Mouse (Mus musculus) hindbrain, embryonic 13.5 days (tissue): ENCODE results near the gene Gjb5. TPM values are rescaled to one million over a fixed set of nuclear protein-coding genes. Genes with fewer than 3 reads are reported as not detected.

Source experiments
- ATAC-seq: fragments of 200-750 bp; cut with Nextera tagmentation; 2 replicates; pipeline ENCODE4 v1.8.0; 2017; ENCODE audit warnings: moderate TSS enrichment; ENCODE audit not compliant: low FRiP score
- H3K27ac ChIP-seq: fragments of 300-500 bp; sonication (generic); 2 replicates; pipeline ENCODE4 v1.5.1; 2015; ENCODE audit warnings: inconsistent platforms, mild to moderate bottlenecking, moderate library complexity
- H3K27me3 ChIP-seq: fragments of 300-500 bp; sonication (generic); 2 replicates; pipeline ENCODE4 v1.6.1; 2015; ENCODE audit warnings: mild to moderate bottlenecking, inconsistent platforms
- H3K36me3 ChIP-seq: fragments of 300-500 bp; sonication (generic); 2 replicates; pipeline ENCODE4 v1.6.1; 2015; ENCODE audit warnings: mild to moderate bottlenecking, inconsistent platforms
- H3K4me1 ChIP-seq: fragments of 300-500 bp; sonication (generic); replicated peaks from 2 replicates; pipeline ENCODE4 v1.6.1; 2015; ENCODE audit warnings: inconsistent platforms
- H3K4me2 ChIP-seq: fragments of 300-500 bp; sonication (generic); 2 replicates; pipeline ENCODE4 v1.6.1; 2015; ENCODE audit warnings: inconsistent platforms, mild to moderate bottlenecking, moderate library complexity
- H3K4me3 ChIP-seq: fragments of 300-500 bp; sonication (generic); 2 replicates; pipeline ENCODE4 v1.5.1; 2015; ENCODE audit warnings: mild to moderate bottlenecking, inconsistent platforms
- H3K9ac ChIP-seq: fragments of 300-500 bp; sonication (generic); 2 replicates; pipeline ENCODE4 v1.6.1; 2015; ENCODE audit warnings: mild to moderate bottlenecking, inconsistent platforms
- H3K9me3 ChIP-seq: fragments of 300-500 bp; sonication (generic); 2 replicates; pipeline ENCODE4 v1.6.1; 2016; ENCODE audit warnings: inconsistent platforms
- WGBS: fragments of 180-500 bp; shearing (Covaris S2); methylation state at CpG from one replicate; pipeline ENCODE4 v1.1.7; 2015; 5-methylcytosine and 5-hydroxymethylcytosine counted together
- polyA plus RNA-seq: library from polyadenylated mRNA; unstranded; fragments of >200 nt; fragmentation: Nextera tagmentation; extraction: Ambion mirVana; gene quantifications from 2 replicates; pipeline ENCODE4 v1.2.1, GENCODE M21; 2015

The Gjb5 gene
- polyA plus RNA-seq, 1 experiment from 2014 or later = 0.25 TPM

- H3K36me3 ChIP-seq = no peaks in the 10 kb centered on the region
- H3K4me2 ChIP-seq = no peak overlapping the region
- ATAC-seq = peak; percentile 59; the same call in 1 of the 2 replicates
- WGBS = 33% methylated on average over 13 of the region's 13 CpGs
- H3K4me1 ChIP-seq = peaks cover 22% of the 10 kb centered on the region
- H3K4me3 ChIP-seq = no peak overlapping the region
- H3K27me3 ChIP-seq = peaks cover 19% of the 10 kb centered on the region; the same call in 1 of the 2 replicates
- no peaks in the 10 kb centered on the region for H3K9me3 ChIP-seq
- H3K27ac ChIP-seq = no peak overlapping the region
- H3K9ac ChIP-seq = peak overlapping the region; percentile 25; the same call in 1 of the 2 replicates
These were observed 10.5 kb upstream of the Gjb5 start for GRCm38 (mm10) chr4:127368379-127368973.

GRCm38 (mm10) chr4:127365834-127366233, 7.9 kb upstream of the Gjb5 start:
- no peaks in the 10 kb centered on the region for H3K9me3 ChIP-seq
- no peak for ATAC-seq
- no peak overlapping the region for H3K4me2 ChIP-seq
- H3K27me3 ChIP-seq = 0 out of 2 replicates have a peak, but pooled peaks cover 7% of the 10 kb centered on the region
- H3K4me1 ChIP-seq = peaks cover 22% of the 10 kb centered on the region
- 0 out of 2 replicates have a peak overlapping the region, but pooled peaks have one; percentile 44 for H3K27ac ChIP-seq
- H3K36me3 ChIP-seq = no peaks in the 10 kb centered on the region
- H3K9ac ChIP-seq = 0 out of 2 replicates have a peak overlapping the region, but pooled peaks have one; percentile 5
- 14% methylated on average over 4 of the region's 4 CpGs for WGBS
- no peak overlapping the region for H3K4me3 ChIP-seq

- Histone ChIP-seq H3K4me1 (peaks cover 22% of the 10 kb centered on the region), H3K27me3 (0 out of 2 replicates have a peak, but pooled peaks cover 7% of the 10 kb centered on the region), H3K9me3 (no peaks in the 10 kb centered on the region), H3K4me3 (no peak overlapping the region), H3K9ac (0 out of 2 replicates have a peak overlapping the region, but pooled peaks have one; percentile 5), H3K4me2 (no peak overlapping the region), H3K27ac (0 out of 2 replicates have a peak overlapping the region, but pooled peaks have one; percentile 44), H3K36me3 (no peaks in the 10 kb centered on the region)
- no peak for ATAC-seq
- 15% methylated on average over 5 of the region's 5 CpGs for WGBS
These were observed 7.5 kb upstream of the Gjb5 start for GRCm38 (mm10) chr4:127365433-127365832.

GRCm38 (mm10) chr4:127364431-127364830, 6.5 kb upstream of the Gjb5 start:
- WGBS = 64% methylated on average over 6 of the region's 6 CpGs
- Histone ChIP-seq H3K36me3 (no peaks in the 10 kb centered on the region), H3K27ac (no peak overlapping the region), H3K27me3 (0 out of 2 replicates have a peak, but pooled peaks cover 9% of the 10 kb centered on the region), H3K4me2 (no peak overlapping the region), H3K4me3 (no peak overlapping the region), H3K4me1 (peaks cover 25% of the 10 kb centered on the region), H3K9me3 (no peaks in the 10 kb centered on the region), H3K9ac (no peak overlapping the region)
- ATAC-seq = no peak

- WGBS = 60% methylated on average over 4 of the region's 4 CpGs
- no peaks in the 10 kb centered on the region for H3K9me3 ChIP-seq
- ATAC-seq = no peak
- no peak overlapping the region for H3K4me3 ChIP-seq
- 0 out of 2 replicates have a peak, but pooled peaks cover 10% of the 10 kb centered on the region for H3K27me3 ChIP-seq
- no peaks in the 10 kb centered on the region for H3K36me3 ChIP-seq
- H3K27ac ChIP-seq = no peak overlapping the region
- H3K4me1 ChIP-seq = peaks cover 17% of the 10 kb centered on the region
- H3K9ac ChIP-seq = no peak overlapping the region
- H3K4me2 ChIP-seq = no peak overlapping the region
These were observed 5.3 kb upstream of the Gjb5 start for GRCm38 (mm10) chr4:127363331-127363730.

- H3K4me3 ChIP-seq = no peak overlapping the region
- 92% methylated on average over 3 of the region's 3 CpGs for WGBS
- H3K36me3 ChIP-seq = no peaks in the 10 kb centered on the region
- 0 out of 2 replicates have a peak, but pooled peaks cover 14% of the 10 kb centered on the region for H3K27me3 ChIP-seq
- peaks cover 23% of the 10 kb centered on the region for H3K4me1 ChIP-seq
- H3K9ac ChIP-seq = no peak overlapping the region
- no peak overlapping the region for H3K4me2 ChIP-seq
- no peak overlapping the region for H3K27ac ChIP-seq
- no peak for ATAC-seq
- H3K9me3 ChIP-seq = no peaks in the 10 kb centered on the region
These were observed 4.5 kb upstream of the Gjb5 start for GRCm38 (mm10) chr4:127362520-127362919.

GRCm38 (mm10) chr4:127354506-127355485, 3.2 kb downstream of the Gjb5 start:
- Histone ChIP-seq H3K4me3 (no peak overlapping the region), H3K4me1 (peaks cover 16% of the 10 kb centered on the region), H3K9me3 (no peaks in the 10 kb centered on the region), H3K36me3 (no peaks in the 10 kb centered on the region), H3K27me3 (0 out of 2 replicates have a peak, but pooled peaks cover 17% of the 10 kb centered on the region), H3K27ac (no peak overlapping the region), H3K9ac (no peak overlapping the region), H3K4me2 (no peak overlapping the region)
- ATAC-seq = no peak
- 73% methylated on average over 15 of the region's 15 CpGs for WGBS

GRCm38 (mm10) chr4:127353951-127354438, 4.0 kb downstream of the Gjb5 start, which contains the start of gene Gjb4:
Gene Gjb4, minus strand, starts transcription at chr4:127354081.
- Histone ChIP-seq H3K4me2 (no peak within 1 kb of the TSS), H3K27ac (no peak within 1 kb of the TSS), H3K36me3 (no peaks in the 10 kb centered on the region), H3K9me3 (no peaks in the 10 kb centered on the region), H3K27me3 (0 out of 2 replicates have a peak, but pooled peaks cover 11% of the 10 kb centered on the region), H3K4me1 (peaks cover 16% of the 10 kb centered on the region), H3K9ac (no peak within 1 kb of the TSS), H3K4me3 (no peak within 1 kb of the TSS)
- no peak for ATAC-seq
- 43% methylated on average over 8 of the region's 8 CpGs for WGBS

GRCm38 (mm10) chr4:127352594-127352993, 5.4 kb downstream of the Gjb5 start:
- H3K27me3 ChIP-seq = 0 out of 2 replicates have a peak, but pooled peaks cover 3% of the 10 kb centered on the region
- no peak for ATAC-seq
- 14% methylated on average over 1 of the region's 1 CpGs for WGBS

GRCm38 (mm10) chr4:127349560-127350300, 8.3 kb downstream of the Gjb5 start:
- no peaks in the 10 kb centered on the region for H3K27me3 ChIP-seq
- peaks cover 9% of the 10 kb centered on the region for H3K4me1 ChIP-seq
- H3K4me2 ChIP-seq = no peak overlapping the region
- no peak overlapping the region for H3K9ac ChIP-seq
- 75% methylated on average over 4 of the region's 4 CpGs for WGBS
- H3K36me3 ChIP-seq = no peaks in the 10 kb centered on the region
- H3K27ac ChIP-seq = no peak overlapping the region
- no peaks in the 10 kb centered on the region for H3K9me3 ChIP-seq
- no peak for ATAC-seq
- H3K4me3 ChIP-seq = no peak overlapping the region

More at GRCm38 (mm10) chr4:127352594-127352993, 5.4 kb downstream of the Gjb5 start:
- Histone ChIP-seq H3K9me3 (no peaks in the 10 kb centered on the region), H3K27ac (no peak overlapping the region), H3K36me3 (no peaks in the 10 kb centered on the region), H3K4me2 (no peak overlapping the region), H3K4me3 (no peak overlapping the region), H3K9ac (no peak overlapping the region), H3K4me1 (peaks cover 11% of the 10 kb centered on the region)

GRCm38 (mm10) chr4:127345000-127345399, 13.0 kb downstream of the Gjb5 start:
- Histone ChIP-seq H3K4me3 (no peak overlapping the region), H3K36me3 (no peaks in the 10 kb centered on the region), H3K9me3 (no peaks in the 10 kb centered on the region), H3K4me2 (no peak overlapping the region), H3K9ac (no peak overlapping the region), H3K27me3 (no peaks in the 10 kb centered on the region), H3K4me1 (no peaks in the 10 kb centered on the region), H3K27ac (no peak overlapping the region)
- ATAC-seq = no peak
- WGBS = 90% methylated on average over 5 of the region's 5 CpGs
